Mouse (Mus musculus) hindbrain, embryonic 13.5 days (tissue): ENCODE data around the gene Rad17. TPM values are rescaled to one million over a fixed set of nuclear protein-coding genes. Genes with fewer than 3 reads are reported as not detected.

Source experiments
- ATAC-seq: fragments of 200-750 bp; cut with Nextera tagmentation; 2 replicates; pipeline ENCODE4 v1.8.0; 2017; ENCODE audit warnings: moderate TSS enrichment; ENCODE audit not compliant: low FRiP score
- H3K27ac ChIP-seq: fragments of 300-500 bp; sonication (generic); 2 replicates; pipeline ENCODE4 v1.5.1; 2015; ENCODE audit warnings: inconsistent platforms, mild to moderate bottlenecking, moderate library complexity
- H3K27me3 ChIP-seq: fragments of 300-500 bp; sonication (generic); 2 replicates; pipeline ENCODE4 v1.6.1; 2015; ENCODE audit warnings: mild to moderate bottlenecking, inconsistent platforms
- H3K36me3 ChIP-seq: fragments of 300-500 bp; sonication (generic); 2 replicates; pipeline ENCODE4 v1.6.1; 2015; ENCODE audit warnings: mild to moderate bottlenecking, inconsistent platforms
- H3K4me1 ChIP-seq: fragments of 300-500 bp; sonication (generic); replicated peaks from 2 replicates; pipeline ENCODE4 v1.6.1; 2015; ENCODE audit warnings: inconsistent platforms
- H3K4me2 ChIP-seq: fragments of 300-500 bp; sonication (generic); 2 replicates; pipeline ENCODE4 v1.6.1; 2015; ENCODE audit warnings: inconsistent platforms, mild to moderate bottlenecking, moderate library complexity
- H3K4me3 ChIP-seq: fragments of 300-500 bp; sonication (generic); 2 replicates; pipeline ENCODE4 v1.5.1; 2015; ENCODE audit warnings: mild to moderate bottlenecking, inconsistent platforms
- H3K9ac ChIP-seq: fragments of 300-500 bp; sonication (generic); 2 replicates; pipeline ENCODE4 v1.6.1; 2015; ENCODE audit warnings: mild to moderate bottlenecking, inconsistent platforms
- H3K9me3 ChIP-seq: fragments of 300-500 bp; sonication (generic); 2 replicates; pipeline ENCODE4 v1.6.1; 2016; ENCODE audit warnings: inconsistent platforms
- WGBS: fragments of 180-500 bp; shearing (Covaris S2); methylation state at CpG from one replicate; pipeline ENCODE4 v1.1.7; 2015; 5-methylcytosine and 5-hydroxymethylcytosine counted together
- polyA plus RNA-seq: library from polyadenylated mRNA; unstranded; fragments of >200 nt; fragmentation: Nextera tagmentation; extraction: Ambion mirVana; gene quantifications from 2 replicates; pipeline ENCODE4 v1.2.1, GENCODE M21; 2015

Gene Rad17
- polyA plus RNA-seq, 1 experiment from 2014 or later = 19.9 TPM

DNA sequence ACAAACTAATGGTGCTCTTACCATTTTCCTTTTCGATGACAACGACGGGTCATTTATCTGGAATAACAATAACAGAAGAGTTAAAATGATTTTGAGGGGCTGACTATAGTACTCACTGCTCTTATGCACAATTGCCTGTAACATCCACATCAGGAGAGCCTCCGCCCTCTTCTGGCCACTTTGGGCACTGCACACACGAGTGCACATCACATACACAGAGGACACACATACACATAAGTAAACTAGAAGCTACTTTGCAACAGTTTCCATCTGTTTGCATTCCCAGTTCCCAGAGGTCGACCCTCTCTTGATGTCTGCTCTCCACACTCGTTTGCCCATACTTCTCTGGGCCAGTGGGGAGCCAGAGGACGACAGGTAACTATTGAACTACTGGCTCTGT lies 43.1 kb downstream of the Rad17 start:
- no peaks in the 10 kb centered on the region for H3K9me3 ChIP-seq
- no peak overlapping the region for H3K4me2 ChIP-seq
- ATAC-seq = no peak
- no peak overlapping the region for H3K27ac ChIP-seq
- 92% methylated on average over 8 of the region's 8 CpGs for WGBS
- no peaks in the 10 kb centered on the region for H3K27me3 ChIP-seq
- H3K9ac ChIP-seq = no peak overlapping the region
- H3K4me3 ChIP-seq = no peak overlapping the region
- H3K4me1 ChIP-seq = no peaks in the 10 kb centered on the region
- peaks cover 14% of the 10 kb centered on the region for H3K36me3 ChIP-seq

GRCm38 (mm10) chr13:100605845-100606244 lies 45.0 kb downstream of the Rad17 start:
- Histone ChIP-seq H3K4me2 (no peak overlapping the region), H3K9me3 (no peaks in the 10 kb centered on the region), H3K27me3 (no peaks in the 10 kb centered on the region), H3K36me3 (0 out of 2 replicates have a peak, but pooled peaks cover 3% of the 10 kb centered on the region), H3K4me1 (no peaks in the 10 kb centered on the region), H3K9ac (no peak overlapping the region), H3K27ac (no peak overlapping the region), H3K4me3 (no peak overlapping the region)
- WGBS = 74% methylated on average over 1 of the region's 1 CpGs
- no peak for ATAC-seq

DNA sequence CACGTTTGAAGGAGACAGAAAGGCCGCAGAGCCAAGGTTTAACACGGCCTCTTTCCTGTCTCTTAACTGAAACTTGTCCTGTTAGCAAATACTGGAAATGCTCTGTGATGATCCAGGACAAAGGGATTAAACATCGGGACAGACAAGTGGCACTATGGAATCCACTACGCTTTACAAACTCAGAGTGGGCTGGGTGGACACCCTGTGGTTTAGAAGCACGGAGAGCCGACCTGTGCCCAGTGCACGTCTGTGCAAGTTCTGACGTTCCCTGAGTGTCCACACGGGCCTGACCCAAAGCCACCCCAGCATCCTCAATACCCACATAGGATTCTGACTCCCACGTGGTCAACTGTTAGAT lies 47.1 kb downstream of the Rad17 start:
- Histone ChIP-seq H3K4me1 (no peaks in the 10 kb centered on the region), H3K4me3 (no peak overlapping the region), H3K36me3 (0 out of 2 replicates have a peak, but pooled peaks cover 3% of the 10 kb centered on the region), H3K9me3 (no peaks in the 10 kb centered on the region), H3K4me2 (no peak overlapping the region), H3K27ac (no peak overlapping the region), H3K27me3 (no peaks in the 10 kb centered on the region), H3K9ac (no peak overlapping the region)
- 92% methylated on average over 11 of the region's 11 CpGs for WGBS
- ATAC-seq = no peak

DNA sequence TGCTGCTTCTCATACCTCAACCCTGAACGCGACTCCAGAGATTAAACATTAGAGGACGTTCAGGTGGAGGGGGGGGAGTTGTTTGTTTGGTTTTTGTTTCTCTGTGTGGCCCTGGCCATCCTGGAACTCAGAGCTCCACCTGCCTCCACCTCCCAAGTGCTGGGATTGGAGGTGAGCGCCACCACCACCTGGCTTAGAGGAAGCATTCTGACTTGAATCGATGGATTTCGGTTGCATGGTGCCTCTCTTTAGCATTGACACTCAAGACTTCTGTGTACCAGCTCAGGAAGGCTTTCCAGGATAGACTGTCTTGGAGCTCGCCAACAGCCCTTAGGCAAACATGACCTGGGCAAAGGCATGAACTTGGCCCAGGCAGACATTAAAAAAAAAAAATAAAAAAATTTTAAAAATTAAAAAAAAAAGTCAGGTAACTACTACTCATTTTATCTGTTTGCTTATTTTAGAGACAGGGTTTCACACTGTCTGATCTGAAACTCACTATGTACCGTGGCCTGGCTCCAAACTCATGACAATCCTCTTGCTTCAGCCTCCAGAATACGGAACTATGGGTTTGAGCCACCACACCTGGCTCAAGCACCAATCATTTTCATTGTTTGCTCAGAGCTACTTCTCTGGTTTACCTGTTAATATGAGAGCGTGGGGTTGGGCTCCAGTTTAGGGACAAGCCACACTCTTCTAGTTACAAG lies 47.7 kb downstream of the Rad17 start:
- no peak overlapping the region for H3K27ac ChIP-seq
- H3K4me1 ChIP-seq = no peaks in the 10 kb centered on the region
- H3K4me2 ChIP-seq = no peak overlapping the region
- 86% methylated on average over 10 of the region's 10 CpGs for WGBS
- no peaks in the 10 kb centered on the region for H3K27me3 ChIP-seq
- 0 out of 2 replicates have a peak, but pooled peaks cover 3% of the 10 kb centered on the region for H3K36me3 ChIP-seq
- no peaks in the 10 kb centered on the region for H3K9me3 ChIP-seq
- no peak for ATAC-seq
- no peak overlapping the region for H3K9ac ChIP-seq
- no peak overlapping the region for H3K4me3 ChIP-seq

DNA sequence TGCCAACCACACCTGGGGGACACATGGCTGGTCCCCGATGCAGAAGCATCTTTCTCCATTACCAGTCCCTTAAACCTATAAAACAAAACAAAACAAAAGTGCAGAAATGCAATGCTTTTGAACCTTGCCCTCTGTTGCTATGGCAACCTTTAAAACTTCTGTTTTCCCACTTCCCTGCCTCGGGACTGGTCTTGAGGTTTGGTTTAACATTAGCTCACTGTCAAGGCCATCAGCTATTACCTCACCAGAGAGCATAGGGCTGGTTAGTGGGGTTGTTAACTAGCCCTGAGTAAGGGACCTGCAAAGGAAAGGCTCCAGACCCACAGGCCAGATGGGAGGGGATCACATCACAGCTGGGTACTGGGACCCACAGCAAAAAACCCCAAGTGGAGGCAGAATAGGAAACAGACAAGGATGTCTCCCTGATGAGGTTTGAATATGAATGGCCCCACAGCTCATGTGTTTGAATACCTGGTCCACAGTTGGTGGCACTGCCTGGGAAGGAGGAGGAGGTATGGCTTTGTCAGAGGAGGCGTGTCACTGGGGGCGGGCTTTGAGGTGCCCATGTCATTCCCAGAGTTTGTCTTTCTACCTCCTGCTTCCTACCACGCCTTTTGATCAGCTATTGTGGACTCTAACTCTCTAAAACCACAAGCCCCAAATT lies 48.5 kb downstream of the Rad17 start:
- Histone ChIP-seq H3K27ac (no peak overlapping the region), H3K9me3 (no peaks in the 10 kb centered on the region), H3K4me3 (no peak overlapping the region), H3K4me1 (no peaks in the 10 kb centered on the region), H3K4me2 (no peak overlapping the region), H3K27me3 (no peaks in the 10 kb centered on the region), H3K9ac (no peak overlapping the region), H3K36me3 (no peaks in the 10 kb centered on the region)
- WGBS = 60% methylated on average over 5 of the region's 5 CpGs
- ATAC-seq = no peak

DNA sequence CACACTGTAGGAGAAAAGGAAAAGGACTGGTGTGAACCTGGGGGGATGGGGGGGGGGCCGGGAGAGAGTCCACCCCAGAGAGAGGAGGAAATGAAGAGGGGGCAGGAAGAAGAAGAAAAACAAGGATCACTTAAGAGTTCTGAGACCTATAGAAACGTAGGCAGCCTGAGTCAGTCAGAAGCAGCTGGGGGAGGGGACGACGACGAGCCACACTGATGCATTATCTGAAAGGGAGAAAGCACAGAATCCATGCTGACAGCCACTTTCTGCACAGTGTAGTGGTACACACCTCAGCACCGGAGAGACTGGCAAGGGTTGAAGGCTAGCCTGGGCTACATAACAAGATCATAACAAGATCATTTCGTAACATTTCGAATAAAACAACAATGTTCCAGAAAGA lies 49.8 kb downstream of the Rad17 start:
- no peak for ATAC-seq

DNA sequence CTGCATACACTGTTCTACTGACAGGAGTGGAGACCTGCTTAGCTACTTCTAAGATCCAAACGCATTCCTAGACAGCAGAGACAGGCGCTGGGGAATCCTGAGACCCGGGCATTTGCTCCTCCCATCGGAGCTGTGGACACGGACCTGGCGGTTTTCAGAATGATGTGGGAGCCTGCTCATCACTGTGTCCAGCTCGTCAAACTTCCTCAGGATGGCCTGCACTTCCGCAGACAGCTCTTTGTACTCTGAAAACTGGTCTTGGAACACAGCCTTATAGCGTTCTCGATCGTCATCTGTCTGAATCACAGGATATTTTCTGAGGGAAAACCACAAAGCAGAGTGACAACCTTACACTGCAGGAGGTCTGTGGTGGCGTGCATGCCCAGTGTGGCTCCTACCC lies 50.5 kb downstream of the Rad17 start:
- Histone ChIP-seq H3K36me3 (no peaks in the 10 kb centered on the region), H3K4me3 (no peak overlapping the region), H3K9ac (no peak overlapping the region), H3K27ac (no peak overlapping the region), H3K27me3 (no peaks in the 10 kb centered on the region), H3K4me1 (no peaks in the 10 kb centered on the region), H3K9me3 (no peaks in the 10 kb centered on the region), H3K4me2 (no peak overlapping the region)
- ATAC-seq = no peak
- 87% methylated on average over 12 of the region's 12 CpGs for WGBS

More for the DNA sequence above, 49.8 kb downstream of the Rad17 start:
- Histone ChIP-seq H3K36me3 (no peaks in the 10 kb centered on the region), H3K27ac (no peak overlapping the region), H3K9ac (no peak overlapping the region), H3K4me1 (no peaks in the 10 kb centered on the region), H3K4me3 (no peak overlapping the region), H3K9me3 (no peaks in the 10 kb centered on the region), H3K4me2 (no peak overlapping the region), H3K27me3 (no peaks in the 10 kb centered on the region)
- 72% methylated on average over 8 of the region's 8 CpGs for WGBS

- 83% methylated on average over 9 of the region's 9 CpGs for WGBS
- no peaks in the 10 kb centered on the region for H3K36me3 ChIP-seq
These were observed 53.6 kb downstream of the Rad17 start for GRCm38 (mm10) chr13:100597284-100597683.

GRCm38 (mm10) chr13:100595552-100595885 lies 55.3 kb downstream of the Rad17 start:
- Histone ChIP-seq H3K9ac (no peak overlapping the region), H3K4me1 (no peaks in the 10 kb centered on the region), H3K4me2 (no peak overlapping the region), H3K27me3 (no peaks in the 10 kb centered on the region), H3K9me3 (no peaks in the 10 kb centered on the region), H3K4me3 (no peak overlapping the region), H3K36me3 (no peaks in the 10 kb centered on the region), H3K27ac (no peak overlapping the region)
- WGBS = 85% methylated on average over 3 of the region's 3 CpGs
- no peak for ATAC-seq

More at GRCm38 (mm10) chr13:100597284-100597683, 53.6 kb downstream of the Rad17 start:
- Histone ChIP-seq H3K4me2 (no peak overlapping the region), H3K27me3 (no peaks in the 10 kb centered on the region), H3K4me3 (no peak overlapping the region), H3K4me1 (no peaks in the 10 kb centered on the region), H3K9ac (no peak overlapping the region), H3K27ac (no peak overlapping the region), H3K9me3 (no peaks in the 10 kb centered on the region)
- no peak for ATAC-seq

DNA sequence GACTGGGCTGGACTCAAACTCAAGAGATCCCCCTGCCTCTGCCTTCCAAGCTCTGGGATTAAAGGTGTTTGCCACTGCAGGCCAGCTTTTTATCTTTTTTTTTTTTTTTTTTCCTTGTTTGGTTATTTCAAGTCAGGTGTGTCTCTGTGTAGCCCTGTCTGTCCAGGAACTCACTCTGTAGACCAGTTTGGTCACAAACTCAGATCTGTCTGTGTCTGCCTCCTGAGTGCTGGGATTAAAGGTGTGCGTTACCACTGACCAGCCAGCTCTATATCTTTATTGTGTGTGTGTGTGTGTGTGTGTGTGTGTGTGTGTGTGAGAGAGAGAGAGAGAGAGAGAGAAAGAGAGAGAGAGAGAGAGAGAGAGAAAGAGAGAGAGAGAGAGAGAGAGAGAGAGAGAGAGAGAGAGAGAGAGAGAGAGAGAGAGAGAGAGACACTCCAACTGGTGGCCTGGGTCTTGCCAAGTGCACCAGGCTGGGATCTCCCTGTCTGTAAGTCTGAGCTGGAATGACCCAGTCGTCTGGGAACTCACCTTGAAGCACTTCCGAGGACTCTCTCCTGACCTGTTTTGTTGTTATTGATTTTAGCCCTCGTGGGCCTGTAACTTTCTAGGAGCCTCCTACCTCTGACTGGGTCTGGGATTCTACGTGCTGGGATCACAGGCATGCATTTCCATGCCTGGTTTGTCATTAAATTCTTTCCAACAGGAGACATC lies 55.9 kb downstream of the Rad17 start:
- 78% methylated on average over 5 of the region's 5 CpGs for WGBS
- Histone ChIP-seq H3K4me1 (no peaks in the 10 kb centered on the region), H3K9me3 (no peaks in the 10 kb centered on the region), H3K4me2 (no peak overlapping the region), H3K9ac (no peak overlapping the region), H3K4me3 (no peak overlapping the region), H3K36me3 (no peaks in the 10 kb centered on the region), H3K27ac (no peak overlapping the region), H3K27me3 (no peaks in the 10 kb centered on the region)
- no peak for ATAC-seq

DNA sequence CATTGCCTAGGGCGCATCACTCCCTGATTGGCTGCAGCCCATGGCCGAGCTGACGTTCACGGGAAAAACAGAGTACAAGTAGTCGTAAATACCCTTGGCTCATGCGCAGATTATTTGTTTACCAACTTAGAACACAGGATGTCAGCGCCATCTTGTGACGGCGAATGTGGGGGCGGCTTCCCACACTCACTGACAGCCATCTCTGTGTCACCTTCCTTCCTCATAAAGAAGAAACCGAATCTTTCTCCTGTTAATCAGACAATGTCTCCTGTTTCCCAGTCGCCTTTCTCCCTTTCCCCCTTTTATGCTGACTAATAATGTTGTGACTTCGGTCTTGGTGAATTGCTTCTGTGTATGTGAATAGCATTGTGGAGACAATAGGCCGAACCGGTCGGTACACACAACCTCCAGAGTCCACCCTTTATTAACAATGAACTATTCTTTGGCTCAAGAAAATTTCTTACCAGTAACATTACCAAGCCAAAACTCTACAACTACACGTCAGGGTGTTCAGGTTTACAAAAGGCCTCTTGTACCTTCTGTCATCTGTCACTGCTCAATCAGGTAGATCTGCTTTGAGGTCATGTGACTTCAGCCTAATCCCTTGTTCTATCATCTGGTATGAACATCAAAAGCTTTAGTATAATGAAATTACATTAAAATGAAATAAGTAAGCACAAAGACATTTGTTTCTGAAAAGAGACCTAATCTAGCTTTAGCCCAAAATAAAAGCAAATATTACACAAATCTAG lies 56.6 kb downstream of the Rad17 start:
- H3K4me2 ChIP-seq = no peak overlapping the region
- WGBS = 51% methylated on average over 12 of the region's 17 CpGs
- no peaks in the 10 kb centered on the region for H3K4me1 ChIP-seq
- H3K9ac ChIP-seq = no peak overlapping the region
- H3K36me3 ChIP-seq = no peaks in the 10 kb centered on the region
- H3K4me3 ChIP-seq = no peak overlapping the region
- ATAC-seq = peak; percentile 78; the same call in 1 of the 2 replicates
- H3K9me3 ChIP-seq = no peaks in the 10 kb centered on the region
- peak overlapping the region; percentile 67 for H3K27ac ChIP-seq
- no peaks in the 10 kb centered on the region for H3K27me3 ChIP-seq

GRCm38 (mm10) chr13:100588646-100589045 lies 62.2 kb downstream of the Rad17 start:
- Histone ChIP-seq H3K27me3 (no peaks in the 10 kb centered on the region), H3K4me2 (peak overlapping the region; percentile 18; the same call in 1 of the 2 replicates), H3K9ac (no peak overlapping the region), H3K36me3 (no peaks in the 10 kb centered on the region), H3K27ac (no peak overlapping the region), H3K4me3 (no peak overlapping the region), H3K9me3 (no peaks in the 10 kb centered on the region), H3K4me1 (no peaks in the 10 kb centered on the region)
- ATAC-seq = no peak
- WGBS = 91% methylated on average over 12 of the region's 12 CpGs
